Mouse (Mus musculus) common myeloid progenitor, adult 5-6 weeks (primary cell): Measurements from ENCODE around the gene Mrpl43. TPM values are rescaled to one million over a fixed set of nuclear protein-coding genes. Genes with fewer than 3 reads are reported as not detected.
"Not testable (repeated sequence)": the region's sequence is repeated elsewhere in the genome, so short reads cannot be mapped to it uniquely, and the experiment has no call there.

Source experiments
- ATAC-seq: replicated peaks from 2 replicates; pipeline ENCODE4 v1.8.0; 2016; ENCODE audit warnings: low read depth, mild to moderate bottlenecking, moderate TSS enrichment, inconsistent platforms; ENCODE audit not compliant: poor library complexity, severe bottlenecking
- total RNA-seq: library from RNA; stranded (forward); fragments of 200-1000, 187-1606 nt; gene quantifications from 2 replicates; pipeline ENCODE4 v1.2.3, GENCODE M21; 2017

Mrpl43 gene
- total RNA-seq: 19.0 and 36.4 TPM in 2 replicates

- peak; percentile 87 for ATAC-seq
These were observed at the start of gene Mrpl43 for GRCm38 (mm10) chr19:45005957-45006712. Gene Mrpl43, minus strand, starts transcription at chr19:45006442.

- no peak for ATAC-seq
These were observed 48.8 kb upstream of the Mrpl43 start for GRCm38 (mm10) chr19:45054892-45055690.

GRCm38 (mm10) chr19:45053451-45053850, 47.2 kb upstream of the Mrpl43 start:
- ATAC-seq: no peak

GRCm38 (mm10) chr19:45049523-45049922, 43.3 kb upstream of the Mrpl43 start:
- no peak for ATAC-seq

GRCm38 (mm10) chr19:45048644-45049365, 42.6 kb upstream of the Mrpl43 start:
- ATAC-seq: no peak

GRCm38 (mm10) chr19:45047935-45048643, 41.8 kb upstream of the Mrpl43 start:
- ATAC-seq: peak; percentile 57

- peak; percentile 83 for ATAC-seq
These were observed 41.2 kb upstream of the Mrpl43 start, which contains the start of gene Sfxn3 for GRCm38 (mm10) chr19:45047417-45047934. Gene Sfxn3, plus strand, starts transcription at chr19:45047503.

- ATAC-seq: peak; percentile 24; the same call in 1 of the 2 replicates
These were observed 40.5 kb upstream of the Mrpl43 start for GRCm38 (mm10) chr19:45046523-45047321.

GRCm38 (mm10) chr19:45045651-45046050, 39.4 kb upstream of the Mrpl43 start, which contains the start of gene Pdzd7:
Gene Pdzd7, minus strand, starts transcription at chr19:45045717.
- no peak for ATAC-seq

- no peak for ATAC-seq
These were observed 39.0 kb upstream of the Mrpl43 start for GRCm38 (mm10) chr19:45045236-45045635.

- ATAC-seq: no peak
These were observed 38.2 kb upstream of the Mrpl43 start for GRCm38 (mm10) chr19:45044389-45044927.

GRCm38 (mm10) chr19:45040214-45040613, 34.0 kb upstream of the Mrpl43 start:
- ATAC-seq: no peak

- not testable (repeated sequence) for ATAC-seq
These were observed 32.0 kb upstream of the Mrpl43 start for GRCm38 (mm10) chr19:45038198-45038597.

- peak; percentile 76 for ATAC-seq
These were observed 30.6 kb upstream of the Mrpl43 start for GRCm38 (mm10) chr19:45036867-45037266.

GRCm38 (mm10) chr19:45032570-45033332, 26.5 kb upstream of the Mrpl43 start:
- ATAC-seq: peak; percentile 30

- ATAC-seq: peak; percentile 73
These were observed 25.5 kb upstream of the Mrpl43 start for GRCm38 (mm10) chr19:45031780-45032179.

- ATAC-seq: peak; percentile 68
These were observed 24.8 kb upstream of the Mrpl43 start for GRCm38 (mm10) chr19:45030746-45031693.
